Mouse (Mus musculus): Measurements from ENCODE around the gene Scaf4. TPM values are rescaled to one million over a fixed set of nuclear protein-coding genes. Genes with fewer than 3 reads are reported as not detected.
"Not testable (repeated sequence)": the region's sequence is repeated elsewhere in the genome, so short reads cannot be mapped to it uniquely, and the experiment has no call there.

The Scaf4 gene
- polyA plus RNA-seq, 1 experiment from 2014 or later: 22.4 TPM

GRCm38 (mm10) chr16:90231302-90231701 is 53.0 kb downstream of the Scaf4 start:
- Histone ChIP-seq H3K4me2 (ENCODE audit: low read depth, low read length) (no peak overlapping the region), H3K9ac (ENCODE audit: low read length) (no peak overlapping the region), H3K36me3 (ENCODE audit: control insufficient read depth, insufficient read depth, low read length) (peaks cover 16% of the 10 kb centered on the region), H3K9me3 (ENCODE audit: control insufficient read depth, low read length) (no peaks in the 10 kb centered on the region), H3K4me1 (replicated peaks; ENCODE audit: control insufficient read depth, insufficient read depth, low read length) (no peaks in the 10 kb centered on the region), H3K27me3 (ENCODE audit: control insufficient read depth, insufficient read depth, low read depth, low read length) (no peaks in the 10 kb centered on the region), H3K4me3 (ENCODE audit: low read length) (no peak overlapping the region), H3K27ac (ENCODE audit: low read length) (no peak overlapping the region)
- no peak for ATAC-seq (ENCODE audit: low read depth)
- 83% methylated on average over 7 of the region's 7 CpGs for WGBS

GRCm38 (mm10) chr16:90229897-90230296 is 54.4 kb downstream of the Scaf4 start:
- H3K4me2 ChIP-seq (ENCODE audit: low read depth, low read length): no peak overlapping the region
- peak; percentile 26; the same call in 1 of the 2 replicates for ATAC-seq (ENCODE audit: low read depth)
- no peak overlapping the region for H3K4me3 ChIP-seq (ENCODE audit: low read length)
- no peaks in the 10 kb centered on the region for H3K9me3 ChIP-seq (ENCODE audit: control insufficient read depth, low read length)
- no peaks in the 10 kb centered on the region for H3K4me1 ChIP-seq (replicated peaks; ENCODE audit: control insufficient read depth, insufficient read depth, low read length)
- H3K9ac ChIP-seq (ENCODE audit: low read length): no peak overlapping the region
- WGBS: 84% methylated on average over 6 of the region's 6 CpGs
- H3K36me3 ChIP-seq (ENCODE audit: control insufficient read depth, insufficient read depth, low read length): peaks cover 26% of the 10 kb centered on the region
- H3K27ac ChIP-seq (ENCODE audit: low read length): no peak overlapping the region
- no peaks in the 10 kb centered on the region for H3K27me3 ChIP-seq (ENCODE audit: control insufficient read depth, insufficient read depth, low read depth, low read length)

- no peaks in the 10 kb centered on the region for H3K27me3 ChIP-seq (ENCODE audit: control insufficient read depth, insufficient read depth, low read depth, low read length)
- 1% methylated on average over 20 of the region's 20 CpGs for WGBS
- H3K4me2 ChIP-seq (ENCODE audit: low read depth, low read length): peak overlapping the region; percentile 71
- H3K4me3 ChIP-seq (ENCODE audit: low read length): peak overlapping the region; percentile 93
- no peaks in the 10 kb centered on the region for H3K9me3 ChIP-seq (ENCODE audit: control insufficient read depth, low read length)
- peaks cover 18% of the 10 kb centered on the region for H3K4me1 ChIP-seq (replicated peaks; ENCODE audit: control insufficient read depth, insufficient read depth, low read length)
- peaks cover 17% of the 10 kb centered on the region for H3K36me3 ChIP-seq (ENCODE audit: control insufficient read depth, insufficient read depth, low read length)
- H3K27ac ChIP-seq (ENCODE audit: low read length): peak overlapping the region; percentile 94
- ATAC-seq (ENCODE audit: low read depth): no peak
- peak overlapping the region; percentile 95 for H3K9ac ChIP-seq (ENCODE audit: low read length)
Measured at GRCm38 (mm10) chr16:90221441-90222070, 62.7 kb downstream of the Scaf4 start.

GRCm38 (mm10) chr16:90220892-90221431 is 63.3 kb downstream of the Scaf4 start:
- peak; percentile 73 for ATAC-seq (ENCODE audit: low read depth)
- Histone ChIP-seq H3K4me3 (ENCODE audit: low read length) (peak overlapping the region; percentile 93), H3K27me3 (ENCODE audit: control insufficient read depth, insufficient read depth, low read depth, low read length) (no peaks in the 10 kb centered on the region), H3K4me2 (ENCODE audit: low read depth, low read length) (peak overlapping the region; percentile 71), H3K9me3 (ENCODE audit: control insufficient read depth, low read length) (no peaks in the 10 kb centered on the region), H3K27ac (ENCODE audit: low read length) (peak overlapping the region; percentile 94), H3K9ac (ENCODE audit: low read length) (peak overlapping the region; percentile 95), H3K4me1 (replicated peaks; ENCODE audit: control insufficient read depth, insufficient read depth, low read length) (peaks cover 20% of the 10 kb centered on the region), H3K36me3 (ENCODE audit: control insufficient read depth, insufficient read depth, low read length) (peaks cover 13% of the 10 kb centered on the region)
- 0% methylated on average over 40 of the region's 52 CpGs for WGBS

- Histone ChIP-seq H3K4me3 (ENCODE audit: low read length) (peak within 1 kb of the TSS; percentile 93), H3K4me2 (ENCODE audit: low read depth, low read length) (peak within 1 kb of the TSS; percentile 71), H3K27ac (ENCODE audit: low read length) (peak within 1 kb of the TSS; percentile 94), H3K4me1 (replicated peaks; ENCODE audit: control insufficient read depth, insufficient read depth, low read length) (peaks cover 20% of the 10 kb centered on the region), H3K36me3 (ENCODE audit: control insufficient read depth, insufficient read depth, low read length) (peaks cover 6% of the 10 kb centered on the region), H3K9ac (ENCODE audit: low read length) (peak within 1 kb of the TSS; percentile 95), H3K27me3 (ENCODE audit: control insufficient read depth, insufficient read depth, low read depth, low read length) (no peaks in the 10 kb centered on the region), H3K9me3 (ENCODE audit: control insufficient read depth, low read length) (no peaks in the 10 kb centered on the region)
- ATAC-seq (ENCODE audit: low read depth): peak; percentile 96
- 1% methylated on average over 62 of the region's 63 CpGs for WGBS
Measured at GRCm38 (mm10) chr16:90220026-90220891, 64.0 kb downstream of the Scaf4 start, which contains the start of gene Sod1. TSS of gene Sod1 (plus strand) at chr16:90220754.

GRCm38 (mm10) chr16:90219445-90219844 is 64.9 kb downstream of the Scaf4 start:
- not testable (repeated sequence) for H3K4me3 ChIP-seq (ENCODE audit: low read length); H3K4me2 ChIP-seq (ENCODE audit: low read depth, low read length); H3K27me3 ChIP-seq (ENCODE audit: control insufficient read depth, insufficient read depth, low read depth, low read length); H3K27ac ChIP-seq (ENCODE audit: low read length); H3K36me3 ChIP-seq (ENCODE audit: control insufficient read depth, insufficient read depth, low read length); H3K9ac ChIP-seq (ENCODE audit: low read length); ATAC-seq (ENCODE audit: low read depth); H3K9me3 ChIP-seq (ENCODE audit: control insufficient read depth, low read length)
- WGBS: 61% methylated on average over 4 of the region's 4 CpGs
- peaks cover 20% of the 10 kb centered on the region for H3K4me1 ChIP-seq (replicated peaks; ENCODE audit: control insufficient read depth, insufficient read depth, low read length)

GRCm38 (mm10) chr16:90217926-90218325 is 66.4 kb downstream of the Scaf4 start:
- ATAC-seq (ENCODE audit: low read depth): no peak
- H3K4me3 ChIP-seq (ENCODE audit: low read length): no peak overlapping the region
- H3K9ac ChIP-seq (ENCODE audit: low read length): no peak overlapping the region
- no peaks in the 10 kb centered on the region for H3K9me3 ChIP-seq (ENCODE audit: control insufficient read depth, low read length)
- H3K27ac ChIP-seq (ENCODE audit: low read length): peak overlapping the region; percentile 78
- H3K27me3 ChIP-seq (ENCODE audit: control insufficient read depth, insufficient read depth, low read depth, low read length): no peaks in the 10 kb centered on the region
- H3K4me1 ChIP-seq (replicated peaks; ENCODE audit: control insufficient read depth, insufficient read depth, low read length): peaks cover 19% of the 10 kb centered on the region
- H3K4me2 ChIP-seq (ENCODE audit: low read depth, low read length): no peak overlapping the region
- H3K36me3 ChIP-seq (ENCODE audit: control insufficient read depth, insufficient read depth, low read length): no peaks in the 10 kb centered on the region
- 62% methylated on average over 4 of the region's 4 CpGs for WGBS

- H3K27ac ChIP-seq (ENCODE audit: low read length): peak overlapping the region; percentile 78
- H3K9me3 ChIP-seq (ENCODE audit: control insufficient read depth, low read length): no peaks in the 10 kb centered on the region
- no peak overlapping the region for H3K9ac ChIP-seq (ENCODE audit: low read length)
- peaks cover 15% of the 10 kb centered on the region for H3K4me1 ChIP-seq (replicated peaks; ENCODE audit: control insufficient read depth, insufficient read depth, low read length)
- no peaks in the 10 kb centered on the region for H3K36me3 ChIP-seq (ENCODE audit: control insufficient read depth, insufficient read depth, low read length)
- no peak overlapping the region for H3K4me3 ChIP-seq (ENCODE audit: low read length)
- no peaks in the 10 kb centered on the region for H3K27me3 ChIP-seq (ENCODE audit: control insufficient read depth, insufficient read depth, low read depth, low read length)
- ATAC-seq (ENCODE audit: low read depth): no peak
- H3K4me2 ChIP-seq (ENCODE audit: low read depth, low read length): no peak overlapping the region
- 39% methylated on average over 3 of the region's 3 CpGs for WGBS
Measured at GRCm38 (mm10) chr16:90217356-90217755, 66.9 kb downstream of the Scaf4 start.

GRCm38 (mm10) chr16:90216414-90216813 is 67.9 kb downstream of the Scaf4 start:
- ATAC-seq (ENCODE audit: low read depth): no peak
- Histone ChIP-seq H3K4me3 (ENCODE audit: low read length) (no peak overlapping the region), H3K4me1 (replicated peaks; ENCODE audit: control insufficient read depth, insufficient read depth, low read length) (peaks cover 9% of the 10 kb centered on the region; the same call in 1 of the 2 replicates), H3K4me2 (ENCODE audit: low read depth, low read length) (no peak overlapping the region), H3K9me3 (ENCODE audit: control insufficient read depth, low read length) (no peaks in the 10 kb centered on the region), H3K36me3 (ENCODE audit: control insufficient read depth, insufficient read depth, low read length) (no peaks in the 10 kb centered on the region), H3K27me3 (ENCODE audit: control insufficient read depth, insufficient read depth, low read depth, low read length) (no peaks in the 10 kb centered on the region), H3K27ac (ENCODE audit: low read length) (no peak overlapping the region), H3K9ac (ENCODE audit: low read length) (no peak overlapping the region)
- WGBS: 68% methylated on average over 2 of the region's 2 CpGs

All from lung, embryonic 16.5 days (tissue).